Mouse (Mus musculus) natural killer cell, adult 2 months (primary cell): Measurements from ENCODE around the gene Uck2.

Source experiments
- DNase-seq, 2 experiments: peaks; one replicate each; pipeline ENCODE4 v3.0.0; 2022; ENCODE audit warnings: low spot score in 2 of 2

The Uck2 gene

GRCm38 (mm10) chr1:167253579-167253978 is 31.5 kb downstream of the Uck2 start:
- DNase-seq = no peak

GRCm38 (mm10) chr1:167249881-167250280 is 35.2 kb downstream of the Uck2 start:
- no peak for DNase-seq

GRCm38 (mm10) chr1:167249252-167249651 is 35.9 kb downstream of the Uck2 start:
- no peak for DNase-seq

- DNase-seq = no peak
Measured at GRCm38 (mm10) chr1:167247886-167248285, 37.2 kb downstream of the Uck2 start.

GRCm38 (mm10) chr1:167246976-167247375 is 38.1 kb downstream of the Uck2 start:
- DNase-seq = no peak

- DNase-seq = peak in 1 of 2 experiments; percentile 48
Measured at GRCm38 (mm10) chr1:167246275-167246674, 38.8 kb downstream of the Uck2 start.

GRCm38 (mm10) chr1:167245180-167245641 is 39.9 kb downstream of the Uck2 start:
- peak; percentile 41 to 58 for DNase-seq

GRCm38 (mm10) chr1:167242191-167242681 is 42.9 kb downstream of the Uck2 start:
- peak; percentile 49 to 56 for DNase-seq

GRCm38 (mm10) chr1:167241487-167241886 is 43.6 kb downstream of the Uck2 start:
- DNase-seq = no peak

GRCm38 (mm10) chr1:167240361-167240760 is 44.8 kb downstream of the Uck2 start:
- DNase-seq = peak in 1 of 2 experiments; percentile 3

- DNase-seq = no peak
Measured at GRCm38 (mm10) chr1:167239916-167240315, 45.2 kb downstream of the Uck2 start.

- DNase-seq = no peak
Measured at GRCm38 (mm10) chr1:167237798-167238197, 47.3 kb downstream of the Uck2 start.

GRCm38 (mm10) chr1:167236790-167237189 is 48.3 kb downstream of the Uck2 start:
- DNase-seq = no peak

GRCm38 (mm10) chr1:167234344-167234743 is 50.8 kb downstream of the Uck2 start:
- DNase-seq = no peak

- no peak for DNase-seq
Measured at GRCm38 (mm10) chr1:167232918-167233317, 52.2 kb downstream of the Uck2 start.

GRCm38 (mm10) chr1:167231612-167232283 is 53.4 kb downstream of the Uck2 start:
- no peak for DNase-seq

GRCm38 (mm10) chr1:167230930-167231611 is 54.0 kb downstream of the Uck2 start:
- no peak for DNase-seq

- DNase-seq = no peak
Measured at GRCm38 (mm10) chr1:167222382-167223010, 62.6 kb downstream of the Uck2 start.

- DNase-seq = peak; percentile 49 to 76
Measured at GRCm38 (mm10) chr1:167220303-167221174, 64.6 kb downstream of the Uck2 start.

- DNase-seq = no peak
Measured at GRCm38 (mm10) chr1:167215460-167215859, 69.7 kb downstream of the Uck2 start.

GRCm38 (mm10) chr1:167212710-167213109 is 72.4 kb downstream of the Uck2 start:
- DNase-seq = no peak
